Mouse (Mus musculus) MN1 (cell line): Measurements from ENCODE around the gene Slc25a22.
A peak's percentile ranks its signal among the peaks of the same experiment; 100 is the strongest.

Source experiments
- DNase-seq: peaks from one replicate; pipeline ENCODE4 v3.0.0-alpha.2; 2016; ENCODE audit warnings: low spot score

Gene Slc25a22

DNA sequence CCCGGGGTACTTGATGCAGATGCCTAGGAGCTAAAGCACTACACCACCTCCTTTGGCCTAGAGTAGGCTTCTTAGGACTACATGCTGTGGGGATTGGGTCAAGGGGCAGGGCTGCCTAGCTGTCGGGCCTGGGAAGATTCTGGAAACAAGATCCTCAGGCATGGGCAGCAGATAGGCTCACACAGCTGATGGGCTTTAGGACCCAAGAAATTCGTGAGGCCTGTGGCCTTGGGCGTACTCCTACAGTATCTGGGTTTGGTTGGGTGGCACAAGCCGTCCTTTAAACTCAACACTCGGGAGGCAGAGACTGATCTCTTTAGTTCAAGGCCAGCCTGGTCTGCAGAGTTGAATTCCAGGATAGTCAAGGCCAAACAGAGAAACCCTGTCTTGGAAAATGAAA lies 34.5 kb upstream of the Slc25a22 start:
- DNase-seq, result no peak

DNA sequence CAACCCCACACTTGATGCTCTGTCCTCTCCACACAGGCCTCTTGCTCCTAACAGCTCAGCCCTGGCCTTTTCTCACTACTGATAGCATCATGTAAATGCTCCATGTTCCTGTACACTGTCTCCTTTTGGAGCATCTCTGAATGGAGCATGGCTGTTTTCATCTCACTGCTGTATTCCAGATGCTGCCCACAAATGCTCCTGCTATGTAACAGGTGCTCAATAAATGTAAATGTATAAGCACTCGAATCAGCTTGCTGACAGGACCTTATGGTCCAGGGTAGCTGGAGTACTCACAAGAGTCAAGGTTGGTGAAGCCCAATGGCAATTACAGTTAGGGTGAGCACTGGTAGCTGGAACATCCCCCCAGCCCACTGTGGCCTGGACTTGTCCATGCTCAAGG lies 33.5 kb upstream of the Slc25a22 start:
- DNase-seq, result no peak

DNA sequence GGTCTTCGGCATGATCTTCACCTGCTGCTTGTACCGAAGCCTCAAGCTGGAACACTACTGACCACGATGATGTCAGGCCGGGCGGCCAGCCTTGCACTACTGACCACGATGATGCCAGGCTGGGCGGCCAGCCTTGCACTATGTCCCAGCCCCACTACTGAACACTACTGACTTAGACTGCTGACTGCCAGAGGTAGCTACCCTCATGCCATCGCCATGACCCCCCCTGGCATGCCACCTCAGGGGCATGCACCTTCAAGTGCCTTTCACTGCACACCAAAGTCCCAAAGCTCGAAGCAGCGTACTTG lies 32.9 kb upstream of the Slc25a22 start:
- DNase-seq, result no peak

DNA sequence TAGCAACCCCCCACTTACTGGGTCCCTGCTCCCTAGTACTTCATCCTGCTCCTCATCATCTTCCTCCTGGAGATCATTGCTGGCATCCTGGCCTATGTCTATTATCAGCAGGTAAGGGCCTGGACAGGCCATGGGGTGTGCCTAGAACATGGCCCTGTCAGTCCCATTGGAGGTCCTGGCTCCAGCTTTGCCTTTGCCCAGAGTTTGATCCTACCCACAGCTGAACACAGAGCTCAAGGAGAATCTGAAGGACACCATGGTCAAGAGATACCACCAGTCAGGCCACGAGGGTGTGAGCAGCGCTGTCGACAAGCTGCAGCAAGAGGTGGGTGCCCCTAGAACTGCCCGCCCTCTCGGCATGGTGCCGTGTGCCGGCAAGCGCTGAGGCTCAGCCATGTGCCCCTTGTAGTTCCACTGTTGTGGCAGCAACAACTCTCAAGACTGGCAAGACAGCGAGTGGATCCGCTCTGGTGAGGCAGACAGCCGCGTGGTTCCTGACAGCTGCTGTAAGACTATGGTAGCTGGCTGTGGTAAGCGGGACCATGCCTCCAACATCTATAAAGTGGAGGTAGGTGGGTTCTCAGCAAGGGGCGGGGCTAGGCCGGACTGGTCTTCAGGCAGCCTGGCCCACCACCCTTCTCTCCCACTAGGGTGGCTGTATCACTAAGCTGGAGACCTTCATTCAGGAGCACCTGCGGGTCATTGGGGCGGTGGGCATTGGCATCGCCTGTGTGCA lies 32.4 kb upstream of the Slc25a22 start:
- DNase-seq, result no peak

DNA sequence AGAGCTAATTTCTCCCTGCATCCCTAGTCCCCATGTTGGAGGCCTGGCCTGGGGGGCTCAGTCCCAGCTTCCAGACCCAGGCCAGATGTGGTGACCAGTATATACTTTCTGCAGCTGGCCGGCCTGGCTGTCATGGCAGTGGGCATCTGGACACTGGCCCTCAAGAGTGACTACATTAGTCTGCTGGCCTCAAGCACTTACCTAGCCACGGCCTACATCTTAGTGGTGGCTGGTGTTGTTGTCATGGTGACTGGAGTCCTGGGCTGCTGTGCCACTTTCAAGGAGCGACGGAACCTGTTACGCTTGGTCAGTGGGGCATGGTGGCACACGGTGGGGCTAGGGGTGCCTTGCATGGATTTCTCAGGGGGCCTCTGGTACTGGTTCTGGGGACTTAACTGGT lies 31.7 kb upstream of the Slc25a22 start:
- peak; percentile 80 for DNase-seq

DNA sequence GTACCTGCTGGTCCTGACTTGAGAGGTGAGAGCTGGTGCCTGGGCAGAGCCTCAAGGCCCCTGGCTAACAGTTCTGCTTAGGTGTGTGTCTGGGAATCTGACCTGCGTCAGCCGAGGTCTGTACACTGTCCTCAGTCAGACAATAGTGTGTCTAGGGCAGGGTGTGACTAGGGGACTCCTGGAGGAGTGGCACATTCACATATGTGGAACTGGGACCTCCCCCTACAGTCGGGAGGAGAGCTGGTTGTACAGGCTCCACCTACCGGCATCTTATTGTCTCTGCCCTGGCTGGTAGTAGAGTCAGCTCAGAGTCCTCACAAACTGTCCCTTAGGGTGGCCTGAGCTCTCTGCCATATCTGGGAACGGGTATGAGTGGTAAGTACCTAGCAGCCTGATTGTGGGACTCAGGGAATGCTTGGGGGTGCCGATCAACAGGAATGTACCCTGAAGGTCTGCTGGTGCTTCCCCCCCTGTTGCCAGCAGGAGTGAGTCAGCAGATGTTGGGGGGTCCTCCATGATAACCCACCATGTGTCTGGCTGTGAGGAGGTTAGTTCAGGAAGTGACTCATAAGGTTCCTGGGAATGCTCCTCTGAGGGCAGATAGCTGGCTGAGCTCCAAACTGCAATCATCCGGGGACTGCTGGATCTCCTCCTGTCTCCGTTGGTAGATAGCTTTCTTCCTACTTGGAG lies 31.0 kb upstream of the Slc25a22 start:
- peak; percentile 94 for DNase-seq

DNA sequence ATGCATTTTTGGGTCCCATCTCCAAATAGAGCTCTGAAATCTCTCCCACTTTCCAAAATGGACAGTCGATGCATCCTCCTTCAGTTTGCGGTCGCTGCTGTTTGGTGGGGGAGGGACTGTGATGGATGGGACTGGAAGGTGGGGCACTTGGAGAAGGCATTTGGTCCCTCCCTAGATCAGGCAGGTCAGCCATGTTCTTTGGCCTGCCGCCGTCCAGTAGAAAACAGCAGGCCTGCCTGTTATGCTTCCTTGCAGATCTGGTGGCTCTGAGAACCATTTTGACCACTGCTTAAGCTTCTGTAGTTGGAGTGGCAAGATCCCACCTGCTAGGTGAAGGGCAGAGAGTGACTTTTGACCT lies 30.5 kb upstream of the Slc25a22 start:
- peak; percentile 55 for DNase-seq

DNA sequence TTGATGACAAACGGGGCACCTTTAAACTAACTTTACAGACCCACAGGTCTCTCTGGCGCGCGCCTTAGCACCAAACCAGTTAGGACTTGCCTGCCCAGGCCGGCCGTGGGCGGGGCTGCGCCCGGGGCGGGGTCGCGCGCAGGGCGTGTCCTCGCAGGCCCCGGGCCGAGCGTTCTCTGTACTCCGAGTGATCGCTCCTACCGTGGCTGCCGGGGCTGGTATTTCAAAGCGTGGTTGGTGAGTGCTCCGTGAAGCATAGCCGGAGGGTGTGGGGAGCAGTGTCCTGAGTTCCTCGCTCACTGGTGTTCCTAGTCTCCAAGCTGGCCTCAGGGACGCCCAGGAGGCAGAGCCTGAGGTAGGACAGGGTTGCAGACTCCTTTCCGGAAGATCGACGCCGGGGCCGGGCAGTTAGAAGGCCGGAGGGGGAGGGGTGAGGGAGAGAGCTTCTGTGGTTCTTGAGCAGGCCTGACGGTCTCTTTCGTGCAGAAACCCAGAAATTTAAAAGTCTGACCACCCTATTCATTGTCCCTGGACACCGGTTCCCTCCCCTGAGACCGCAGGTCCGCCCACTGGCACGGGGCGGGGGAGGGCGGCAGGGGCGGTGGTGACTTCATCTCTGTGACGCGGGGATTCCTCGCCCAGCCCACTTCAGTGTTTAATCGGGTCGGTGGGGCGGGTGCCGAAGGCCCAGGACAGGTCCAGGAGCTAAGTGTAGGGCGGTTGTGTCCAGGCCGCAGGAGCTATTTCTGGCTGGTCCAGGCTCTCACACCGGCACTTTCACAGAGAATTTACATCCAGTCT lies 29.7 kb upstream of the Slc25a22 start, which contains the start of gene Cd151:
Gene Cd151 (plus strand): TSS at position 163 of the 801 bp plus-strand sequence.
- peak; percentile 88 for DNase-seq

DNA sequence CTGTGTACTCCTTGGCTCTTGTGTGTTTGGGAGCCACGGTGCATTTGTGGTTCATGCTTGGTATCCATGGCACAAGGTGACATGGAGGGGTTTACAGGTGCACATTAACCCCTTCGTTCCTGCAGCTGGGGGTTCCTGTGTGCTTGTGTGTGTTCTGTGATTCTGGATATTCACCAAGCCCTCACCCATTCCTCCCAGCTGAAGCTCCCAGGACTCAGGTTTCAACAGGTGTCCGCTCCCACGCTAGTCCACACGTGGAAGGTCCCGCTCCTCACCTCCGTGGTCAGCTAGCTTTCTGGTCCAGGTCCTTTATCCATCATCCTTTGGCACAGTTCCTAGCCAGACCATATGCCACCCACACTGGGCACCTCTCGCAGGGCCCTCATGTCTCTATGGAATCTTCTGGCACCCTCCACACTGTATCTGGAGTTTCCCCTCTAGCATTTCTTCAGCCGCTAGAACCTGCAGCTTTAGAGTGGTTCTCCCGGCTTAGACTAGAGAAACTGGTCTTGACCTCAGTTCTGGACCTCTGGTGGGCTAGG lies 29.0 kb upstream of the Slc25a22 start:
- DNase-seq, result peak; percentile 51

DNA sequence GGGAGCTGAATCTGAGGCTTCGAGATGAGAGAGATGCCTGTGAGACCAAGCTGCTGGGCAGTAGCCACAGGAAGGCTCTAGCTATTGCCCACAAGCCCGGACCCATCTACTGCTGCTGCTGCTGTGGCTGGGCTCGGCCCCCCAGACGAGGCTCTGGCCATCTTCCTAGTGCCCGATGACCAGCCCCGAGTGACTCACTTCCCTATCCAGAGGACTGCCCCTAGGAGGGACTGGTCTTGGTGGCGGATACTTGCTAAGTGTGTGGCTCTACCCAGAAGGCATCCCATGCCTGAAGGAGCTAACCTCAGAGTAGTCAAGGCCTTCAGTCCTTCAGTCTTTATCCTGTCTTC lies 28.3 kb upstream of the Slc25a22 start:
- peak; percentile 75 for DNase-seq

DNA sequence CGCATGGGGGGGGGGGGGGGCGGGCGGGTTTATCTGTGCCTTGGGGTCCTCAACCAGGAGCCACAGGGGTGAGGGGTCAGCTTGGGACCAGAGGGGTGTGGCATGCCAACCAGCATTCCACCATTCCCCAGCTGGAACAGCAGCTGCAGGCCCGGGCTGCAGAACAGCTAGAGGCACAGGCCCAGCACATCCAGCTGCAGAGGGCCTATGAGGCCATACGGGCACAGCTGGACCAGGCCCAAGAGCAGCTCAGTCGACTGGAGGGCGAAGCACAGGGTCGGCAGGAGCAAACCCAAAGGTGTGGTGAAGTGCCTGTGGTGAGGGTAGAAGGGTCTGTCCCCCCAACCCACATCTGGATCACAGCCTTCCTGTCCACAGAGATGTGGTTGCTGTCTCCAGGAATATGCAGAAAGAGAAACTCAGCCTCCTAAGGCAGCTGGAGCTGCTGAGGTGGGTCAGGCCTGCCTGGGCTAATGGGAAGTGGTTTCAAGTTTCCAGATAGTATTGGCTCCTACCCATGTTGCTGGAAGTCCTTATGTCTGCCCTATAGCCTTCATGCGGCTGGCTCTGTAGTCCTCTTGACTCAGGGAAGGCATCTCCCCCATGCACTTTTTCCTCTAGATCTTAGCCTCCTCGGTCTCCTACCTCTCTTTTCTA lies 27.8 kb upstream of the Slc25a22 start:
- DNase-seq, result no peak

DNA sequence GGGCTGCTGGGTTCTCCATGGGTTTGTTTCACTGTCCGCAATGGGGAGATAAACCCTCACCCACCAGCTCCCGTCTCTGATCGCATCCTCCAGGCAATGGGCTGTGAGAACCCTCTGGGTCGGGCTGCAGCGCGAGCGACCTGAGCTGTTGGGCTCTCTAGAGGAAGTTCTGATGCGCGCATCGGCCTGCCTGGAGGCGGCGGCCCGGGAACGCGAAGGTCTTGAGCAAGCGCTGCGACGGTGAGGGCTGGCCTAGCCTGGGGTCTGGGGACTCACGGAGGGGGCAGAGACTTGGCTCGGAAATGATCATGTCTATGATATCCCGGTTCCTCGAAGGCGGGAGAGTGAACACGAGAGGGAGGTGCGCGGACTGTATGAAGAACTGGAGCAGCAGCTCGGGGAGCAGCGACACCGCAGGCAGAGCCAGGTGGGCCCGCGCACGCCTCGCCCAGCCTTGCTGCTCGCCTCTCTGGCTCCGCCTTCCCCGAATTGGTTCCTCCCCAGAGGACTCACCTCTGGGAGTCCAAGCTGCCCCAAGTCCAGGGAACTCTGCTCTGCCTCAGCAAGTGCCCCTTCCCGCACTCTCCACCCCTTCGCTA lies 27.0 kb upstream of the Slc25a22 start:
- DNase-seq, result no peak

DNA sequence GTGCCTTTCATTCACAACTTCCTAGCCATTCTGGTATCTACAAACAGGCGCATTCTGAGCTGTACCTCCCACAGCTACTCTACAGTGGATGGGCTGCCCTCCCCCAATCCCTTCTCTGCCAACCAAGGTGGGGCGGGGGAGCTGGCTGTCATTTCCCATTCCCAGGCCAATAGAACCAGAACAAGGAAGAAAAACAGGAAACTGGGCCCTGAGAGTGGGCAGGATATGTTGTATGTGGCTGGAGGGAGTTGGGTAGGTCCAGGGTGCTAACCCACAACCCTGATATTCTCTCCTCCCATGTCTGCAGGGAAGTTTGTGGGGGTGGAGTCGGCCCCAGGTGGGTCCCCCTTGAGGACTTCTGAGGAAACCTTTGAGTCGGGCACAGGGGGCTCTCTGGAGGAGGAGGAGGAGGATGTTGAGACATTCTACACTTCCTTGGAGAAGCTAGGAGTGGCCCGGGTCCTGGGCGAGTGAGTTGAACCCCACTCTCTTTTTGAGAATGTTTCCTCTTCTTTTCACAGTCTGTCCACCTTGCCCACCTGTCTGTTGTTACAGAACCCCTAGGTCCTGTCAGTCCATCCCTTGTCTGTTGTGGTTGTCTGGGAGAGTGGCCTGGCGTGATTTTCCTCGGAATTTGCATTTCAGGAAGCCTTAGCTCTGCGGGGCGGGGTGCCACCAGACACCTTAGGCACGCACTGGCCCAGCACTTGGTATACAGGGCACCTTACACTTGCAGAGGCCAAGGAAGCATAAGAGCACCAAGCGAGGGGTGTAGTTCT lies 26.3 kb upstream of the Slc25a22 start:
- no peak for DNase-seq

DNA sequence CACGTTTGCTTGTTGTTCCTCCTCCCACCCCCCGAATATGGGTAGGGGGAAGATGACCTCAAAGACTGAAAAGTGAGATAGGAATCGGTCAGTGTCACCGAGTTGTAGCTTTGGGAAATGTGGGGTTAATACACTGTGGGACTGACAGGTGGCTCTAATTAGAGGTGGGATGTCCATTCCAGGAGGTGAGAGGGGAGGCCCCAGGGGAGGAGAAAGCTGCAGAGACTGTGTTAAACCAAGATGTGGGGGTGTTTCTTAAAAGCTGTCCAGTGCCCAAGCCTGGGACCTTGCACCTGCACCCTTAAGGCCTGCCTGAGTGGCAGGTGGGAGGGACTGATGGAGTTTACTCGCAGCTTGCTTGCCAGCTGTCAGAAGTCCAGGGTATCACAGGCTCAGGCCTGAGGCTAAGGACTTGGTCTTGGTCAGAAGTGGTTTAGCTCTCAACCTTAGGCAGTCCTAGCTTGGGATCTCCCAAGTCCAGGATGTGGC lies 24.7 kb upstream of the Slc25a22 start:
- DNase-seq, result no peak

DNA sequence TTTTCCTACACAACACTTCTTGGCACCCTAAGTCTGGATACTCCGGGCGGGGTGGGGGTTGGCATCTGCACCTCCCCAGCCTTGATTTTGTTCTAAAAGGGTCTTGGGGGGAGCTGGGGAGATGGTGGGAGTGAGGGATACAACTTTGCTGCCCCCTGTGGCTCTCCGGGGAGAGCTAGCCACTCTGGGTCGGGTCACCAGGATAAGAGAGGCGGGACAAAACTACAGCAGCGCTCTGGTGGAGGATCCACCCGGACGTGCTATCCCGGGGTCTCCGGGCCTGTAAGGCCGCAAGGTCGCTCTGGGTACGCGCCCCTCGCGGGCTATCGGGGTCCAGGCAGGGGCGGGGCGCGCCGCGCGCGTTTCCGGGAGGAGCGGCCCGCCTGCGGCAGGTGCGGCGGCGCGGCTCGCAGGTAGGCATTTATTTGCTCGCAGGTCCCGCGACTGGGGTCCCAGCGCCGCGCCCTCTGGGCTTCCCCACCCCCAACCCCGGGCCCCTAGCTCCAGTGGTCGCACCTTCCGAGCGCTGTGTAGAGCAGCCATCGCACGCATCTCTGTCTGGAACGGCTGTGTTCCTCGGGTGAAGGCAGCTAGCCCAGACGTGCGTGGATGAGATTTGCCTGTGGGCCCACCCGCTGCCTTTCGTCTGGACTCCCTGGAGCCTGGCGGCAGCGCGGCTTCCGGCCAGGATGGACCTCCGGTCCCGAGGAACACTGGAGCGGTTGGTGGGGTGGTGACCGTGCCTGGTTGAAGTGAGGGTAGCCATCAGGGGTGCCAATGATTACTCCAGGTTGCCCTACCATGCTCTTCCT lies 24.0 kb upstream of the Slc25a22 start:
- DNase-seq, result peak; percentile 49

DNA sequence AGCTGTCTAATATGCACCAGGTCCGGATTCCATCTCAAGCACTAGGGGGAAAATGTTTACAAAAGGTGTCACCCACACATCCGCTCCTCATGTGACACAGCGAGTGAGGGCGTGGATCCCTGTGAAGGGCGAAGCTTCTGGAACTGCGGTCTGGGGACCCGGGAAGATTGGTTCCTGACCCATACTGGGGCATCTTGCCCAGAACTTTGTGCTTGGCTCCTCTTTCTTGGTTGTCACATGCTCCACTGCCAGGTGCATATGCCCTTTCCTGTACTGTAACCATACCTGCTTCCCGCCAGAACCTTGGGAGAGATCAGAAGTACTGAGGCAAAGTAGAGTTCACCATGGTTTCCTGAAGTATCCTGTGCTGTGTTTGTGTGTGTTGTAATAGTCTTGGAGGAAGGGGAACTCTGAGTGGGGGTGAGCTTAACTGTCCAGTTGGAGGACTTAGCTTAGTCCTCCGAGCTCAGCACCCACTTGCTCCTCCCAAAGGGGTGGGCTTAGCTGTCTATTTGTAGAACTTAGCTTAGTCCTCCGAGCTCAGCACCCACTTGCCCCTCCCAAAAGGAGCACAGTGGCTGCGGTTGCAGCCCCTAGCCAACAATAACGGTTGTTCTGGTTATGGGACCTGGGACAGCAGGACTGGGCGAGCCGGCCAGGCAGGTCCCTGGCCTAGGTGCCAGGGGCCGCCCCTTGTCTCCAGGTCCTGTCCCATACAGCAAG lies 22.9 kb upstream of the Slc25a22 start, which contains the start of gene Cracr2b:
Gene Cracr2b (plus strand): TSS at position 704 of the 723 bp plus-strand sequence.
- DNase-seq, result no peak

DNA sequence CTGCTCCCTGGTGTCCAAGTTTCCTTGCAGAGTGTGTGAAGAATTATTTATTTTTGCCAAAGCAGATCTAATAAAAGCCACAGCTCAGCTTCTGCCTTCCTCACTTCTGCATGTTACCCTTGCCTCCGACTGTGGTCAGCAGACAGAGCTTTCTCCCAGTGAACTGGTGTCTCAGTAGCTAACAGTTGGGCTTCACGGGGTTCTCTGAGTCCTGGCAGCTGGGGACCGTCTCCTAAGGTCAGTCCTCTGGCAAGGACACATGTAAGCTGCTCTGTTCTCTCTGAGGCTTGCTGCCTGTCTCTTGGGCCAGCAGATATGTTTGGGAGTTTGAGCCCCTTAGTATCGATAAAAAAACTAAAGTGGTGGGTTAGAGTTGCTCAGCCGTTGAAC lies 22.3 kb upstream of the Slc25a22 start:
- DNase-seq, result no peak

DNA sequence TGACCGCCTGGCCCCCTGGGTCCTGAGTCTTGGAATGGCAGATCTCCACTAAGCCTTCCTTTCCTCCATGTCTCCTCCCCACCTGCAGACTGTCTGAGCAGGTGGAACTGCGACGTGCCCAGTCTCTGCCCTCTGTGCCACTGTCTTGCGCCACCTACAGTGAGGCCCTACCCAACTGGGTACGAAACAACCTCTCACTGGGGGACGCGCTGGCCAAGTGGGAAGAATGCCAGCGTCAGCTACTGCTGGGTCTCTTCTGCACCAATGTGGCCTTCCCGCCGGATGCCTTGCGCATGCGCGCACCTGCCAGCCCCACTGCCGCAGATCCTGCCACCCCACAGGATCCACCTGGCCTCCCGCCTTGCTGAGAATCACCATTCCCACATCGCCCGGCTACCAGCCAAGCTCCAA lies 21.6 kb upstream of the Slc25a22 start:
- DNase-seq, result no peak

DNA sequence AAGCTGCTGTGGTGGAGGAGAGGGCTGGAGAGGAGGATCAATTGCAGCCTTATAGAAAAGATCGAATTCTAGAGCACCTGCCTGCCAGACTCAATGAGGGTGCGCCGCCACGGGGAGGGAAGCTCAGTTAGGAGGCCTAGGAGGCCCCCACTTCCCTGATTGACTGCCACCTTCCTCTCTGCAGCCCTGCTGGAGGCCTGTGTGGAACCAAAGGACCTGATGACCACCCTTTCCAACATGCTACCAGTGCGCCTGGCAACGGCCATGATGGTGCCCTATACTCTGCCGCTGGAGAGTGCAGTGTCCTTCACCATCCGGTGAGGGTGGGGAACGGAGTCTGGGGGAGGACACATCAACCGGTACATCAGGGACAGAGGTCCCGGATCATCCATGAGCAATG lies 21.0 kb upstream of the Slc25a22 start:
- no peak for DNase-seq
